Mouse (Mus musculus): ENCODE data around the gene Egfl8. TPM values are rescaled to one million over a fixed set of nuclear protein-coding genes. Genes with fewer than 3 reads are reported as not detected.

Egfl8 gene
- polyA plus RNA-seq, 1 experiment from 2014 or later: 3.6 TPM

- peak overlapping the region; percentile 88; the same call in 1 of the 2 replicates for H3K4me3 ChIP-seq (ENCODE audit: low read length)
- WGBS: 46% methylated on average over 15 of the region's 15 CpGs
- peak overlapping the region; percentile 94 for H3K4me2 ChIP-seq (replicated peaks; ENCODE audit: low read depth, low read length)
- H3K27me3 ChIP-seq (ENCODE audit: control insufficient read depth, insufficient read depth, low read length): no peaks in the 10 kb centered on the region
- peak overlapping the region; percentile 100 for H3K27ac ChIP-seq (ENCODE audit: low read depth, low read length)
- H3K36me3 ChIP-seq (ENCODE audit: control insufficient read depth, insufficient read depth, low read length): peaks cover 14% of the 10 kb centered on the region; the same call in 1 of the 2 replicates
- H3K4me1 ChIP-seq (ENCODE audit: control insufficient read depth, insufficient read depth, low read length): peaks cover 57% of the 10 kb centered on the region
- H3K9me3 ChIP-seq (ENCODE audit: control insufficient read depth, low read length): no peaks in the 10 kb centered on the region
- peak overlapping the region; percentile 40 for H3K9ac ChIP-seq (ENCODE audit: low read depth, low read length)
- no peak for ATAC-seq (ENCODE audit: low FRiP score, low TSS enrichment)
Observed at GRCm38 (mm10) chr17:34590154-34590987, 25.4 kb downstream of the Egfl8 start.

GRCm38 (mm10) chr17:34589681-34590101 is 26.1 kb downstream of the Egfl8 start, which contains the start of gene Gpsm3:
TSS of gene Gpsm3 (plus strand) at chr17:34589806.
- WGBS: 10% methylated on average over 7 of the region's 7 CpGs
- Histone ChIP-seq H3K4me3 (ENCODE audit: low read length) (peak within 1 kb of the TSS; percentile 88; the same call in 1 of the 2 replicates), H3K4me2 (replicated peaks; ENCODE audit: low read depth, low read length) (peak within 1 kb of the TSS; percentile 94), H3K9ac (ENCODE audit: low read depth, low read length) (peak within 1 kb of the TSS; percentile 40; the same call in 1 of the 2 replicates), H3K27me3 (ENCODE audit: control insufficient read depth, insufficient read depth, low read length) (no peaks in the 10 kb centered on the region), H3K9me3 (ENCODE audit: control insufficient read depth, low read length) (no peaks in the 10 kb centered on the region), H3K27ac (ENCODE audit: low read depth, low read length) (peak within 1 kb of the TSS; percentile 100), H3K4me1 (ENCODE audit: control insufficient read depth, insufficient read depth, low read length) (peaks cover 52% of the 10 kb centered on the region), H3K36me3 (ENCODE audit: control insufficient read depth, insufficient read depth, low read length) (peaks cover 8% of the 10 kb centered on the region; the same call in 1 of the 2 replicates)
- ATAC-seq (ENCODE audit: low FRiP score, low TSS enrichment): no peak

- ATAC-seq (ENCODE audit: low FRiP score, low TSS enrichment): no peak
- Histone ChIP-seq H3K4me3 (ENCODE audit: low read length) (no peak overlapping the region; the same call in 1 of the 2 replicates), H3K4me1 (ENCODE audit: control insufficient read depth, insufficient read depth, low read length) (peaks cover 47% of the 10 kb centered on the region), H3K4me2 (replicated peaks; ENCODE audit: low read depth, low read length) (peak overlapping the region; percentile 94; the same call in 1 of the 2 replicates), H3K27ac (ENCODE audit: low read depth, low read length) (peak overlapping the region; percentile 100), H3K9me3 (ENCODE audit: control insufficient read depth, low read length) (no peaks in the 10 kb centered on the region), H3K27me3 (ENCODE audit: control insufficient read depth, insufficient read depth, low read length) (no peaks in the 10 kb centered on the region), H3K9ac (ENCODE audit: low read depth, low read length) (no peak overlapping the region), H3K36me3 (ENCODE audit: control insufficient read depth, insufficient read depth, low read length) (peaks cover 3% of the 10 kb centered on the region; the same call in 1 of the 2 replicates)
- WGBS: 16% methylated on average over 7 of the region's 7 CpGs
Observed at GRCm38 (mm10) chr17:34589206-34589605, 26.6 kb downstream of the Egfl8 start.

- no peaks in the 10 kb centered on the region for H3K36me3 ChIP-seq (ENCODE audit: control insufficient read depth, insufficient read depth, low read length)
- H3K4me2 ChIP-seq (replicated peaks; ENCODE audit: low read depth, low read length): no peak overlapping the region; the same call in 1 of the 2 replicates
- H3K27me3 ChIP-seq (ENCODE audit: control insufficient read depth, insufficient read depth, low read length): no peaks in the 10 kb centered on the region
- ATAC-seq (ENCODE audit: low FRiP score, low TSS enrichment): no peak
- no peak overlapping the region for H3K9ac ChIP-seq (ENCODE audit: low read depth, low read length)
- peaks cover 43% of the 10 kb centered on the region for H3K4me1 ChIP-seq (ENCODE audit: control insufficient read depth, insufficient read depth, low read length)
- H3K9me3 ChIP-seq (ENCODE audit: control insufficient read depth, low read length): no peaks in the 10 kb centered on the region
- H3K4me3 ChIP-seq (ENCODE audit: low read length): 0 out of 2 replicates have a peak overlapping the region, but pooled peaks have one; percentile 1
- 56% methylated on average over 3 of the region's 3 CpGs for WGBS
- peak overlapping the region; percentile 100; the same call in 1 of the 2 replicates for H3K27ac ChIP-seq (ENCODE audit: low read depth, low read length)
Observed at GRCm38 (mm10) chr17:34588767-34589166, 27.0 kb downstream of the Egfl8 start.

- peak overlapping the region; percentile 94 for H3K27ac ChIP-seq (ENCODE audit: low read depth, low read length)
- ATAC-seq (ENCODE audit: low FRiP score, low TSS enrichment): no peak; the same call in 1 of the 2 replicates
- 3% methylated on average over 19 of the region's 19 CpGs for WGBS
- no peaks in the 10 kb centered on the region for H3K27me3 ChIP-seq (ENCODE audit: control insufficient read depth, insufficient read depth, low read length)
- peaks cover 42% of the 10 kb centered on the region for H3K4me1 ChIP-seq (ENCODE audit: control insufficient read depth, insufficient read depth, low read length)
- peak overlapping the region; percentile 70 for H3K4me3 ChIP-seq (ENCODE audit: low read length)
- H3K4me2 ChIP-seq (replicated peaks; ENCODE audit: low read depth, low read length): peak overlapping the region; percentile 90
- H3K9ac ChIP-seq (ENCODE audit: low read depth, low read length): peak overlapping the region; percentile 91
- no peaks in the 10 kb centered on the region for H3K9me3 ChIP-seq (ENCODE audit: control insufficient read depth, low read length)
- no peaks in the 10 kb centered on the region for H3K36me3 ChIP-seq (ENCODE audit: control insufficient read depth, insufficient read depth, low read length)
Observed at GRCm38 (mm10) chr17:34587814-34588213, 28.0 kb downstream of the Egfl8 start.

- peak; percentile 77 for ATAC-seq (ENCODE audit: low FRiP score, low TSS enrichment)
- Histone ChIP-seq H3K27ac (ENCODE audit: low read depth, low read length) (peak overlapping the region; percentile 94), H3K4me3 (ENCODE audit: low read length) (peak overlapping the region; percentile 70), H3K4me1 (ENCODE audit: control insufficient read depth, insufficient read depth, low read length) (peaks cover 42% of the 10 kb centered on the region), H3K36me3 (ENCODE audit: control insufficient read depth, insufficient read depth, low read length) (no peaks in the 10 kb centered on the region), H3K9me3 (ENCODE audit: control insufficient read depth, low read length) (no peaks in the 10 kb centered on the region), H3K9ac (ENCODE audit: low read depth, low read length) (peak overlapping the region; percentile 91), H3K27me3 (ENCODE audit: control insufficient read depth, insufficient read depth, low read length) (no peaks in the 10 kb centered on the region), H3K4me2 (replicated peaks; ENCODE audit: low read depth, low read length) (peak overlapping the region; percentile 90)
- under 1% methylated on average over 43 of the region's 50 CpGs for WGBS
Observed at GRCm38 (mm10) chr17:34587423-34587811, 28.4 kb downstream of the Egfl8 start.

GRCm38 (mm10) chr17:34586796-34587422 is 28.9 kb downstream of the Egfl8 start:
- Histone ChIP-seq H3K4me3 (ENCODE audit: low read length) (peak overlapping the region; percentile 70), H3K4me1 (ENCODE audit: control insufficient read depth, insufficient read depth, low read length) (peaks cover 42% of the 10 kb centered on the region), H3K4me2 (replicated peaks; ENCODE audit: low read depth, low read length) (peak overlapping the region; percentile 90), H3K9me3 (ENCODE audit: control insufficient read depth, low read length) (no peaks in the 10 kb centered on the region), H3K27ac (ENCODE audit: low read depth, low read length) (peak overlapping the region; percentile 94), H3K27me3 (ENCODE audit: control insufficient read depth, insufficient read depth, low read length) (no peaks in the 10 kb centered on the region), H3K36me3 (ENCODE audit: control insufficient read depth, insufficient read depth, low read length) (no peaks in the 10 kb centered on the region), H3K9ac (ENCODE audit: low read depth, low read length) (peak overlapping the region; percentile 91)
- peak; percentile 71 for ATAC-seq (ENCODE audit: low FRiP score, low TSS enrichment)
- under 1% methylated on average over 38 of the region's 38 CpGs for WGBS

- H3K9ac ChIP-seq (ENCODE audit: low read depth, low read length): peak overlapping the region; percentile 91; the same call in 1 of the 2 replicates
- H3K4me3 ChIP-seq (ENCODE audit: low read length): peak overlapping the region; percentile 70
- ATAC-seq (ENCODE audit: low FRiP score, low TSS enrichment): peak; percentile 0; the same call in 1 of the 2 replicates
- H3K4me2 ChIP-seq (replicated peaks; ENCODE audit: low read depth, low read length): peak overlapping the region; percentile 90
- no peaks in the 10 kb centered on the region for H3K36me3 ChIP-seq (ENCODE audit: control insufficient read depth, insufficient read depth, low read length)
- H3K9me3 ChIP-seq (ENCODE audit: control insufficient read depth, low read length): no peaks in the 10 kb centered on the region
- H3K27ac ChIP-seq (ENCODE audit: low read depth, low read length): peak overlapping the region; percentile 94
- H3K4me1 ChIP-seq (ENCODE audit: control insufficient read depth, insufficient read depth, low read length): peaks cover 37% of the 10 kb centered on the region
- WGBS: 21% methylated on average over 32 of the region's 32 CpGs
- no peaks in the 10 kb centered on the region for H3K27me3 ChIP-seq (ENCODE audit: control insufficient read depth, insufficient read depth, low read length)
Observed at GRCm38 (mm10) chr17:34585877-34586771, 29.6 kb downstream of the Egfl8 start.

Measured in kidney, embryonic 14.5 days (tissue).